Mouse (Mus musculus): ENCODE results near the gene Nlrc3.
"Not testable (repeated sequence)": the region's sequence is repeated elsewhere in the genome, so short reads cannot be mapped to it uniquely, and the experiment has no call there.

Nlrc3 gene

GRCm38 (mm10) chr16:3976251-3976671 is at the start of gene Nlrc3:
Gene Nlrc3, minus strand, starts transcription at chr16:3976632.
- DNase-seq (ENCODE audit: low read depth, low spot score), result no peak

- DNase-seq (ENCODE audit: low read depth, low spot score), result no peak
Observed at GRCm38 (mm10) chr16:4022719-4023118, 46.3 kb upstream of the Nlrc3 start.

- no peak for DNase-seq (ENCODE audit: low read depth, low spot score)
Observed at GRCm38 (mm10) chr16:4021241-4021640, 44.8 kb upstream of the Nlrc3 start.

GRCm38 (mm10) chr16:4017466-4017865 is 41.0 kb upstream of the Nlrc3 start:
- not testable (repeated sequence) for DNase-seq (ENCODE audit: low read depth, low spot score)

- DNase-seq (ENCODE audit: low read depth, low spot score), result not testable (repeated sequence)
Observed at GRCm38 (mm10) chr16:4016786-4017185, 40.4 kb upstream of the Nlrc3 start.

GRCm38 (mm10) chr16:4014040-4014668 is 37.7 kb upstream of the Nlrc3 start:
- no peak for DNase-seq (ENCODE audit: low read depth, low spot score)

GRCm38 (mm10) chr16:4012882-4013570 is 36.6 kb upstream of the Nlrc3 start:
- DNase-seq (ENCODE audit: low read depth, low spot score), result no peak

- DNase-seq (ENCODE audit: low read depth, low spot score), result peak; percentile 92
Observed at GRCm38 (mm10) chr16:4003489-4004398, 27.3 kb upstream of the Nlrc3 start, which contains the start of gene Slx4. Gene Slx4, minus strand, starts transcription at chr16:4003770.

- no peak for DNase-seq (ENCODE audit: low read depth, low spot score)
Observed at GRCm38 (mm10) chr16:3988410-3988809, 12.0 kb upstream of the Nlrc3 start.

GRCm38 (mm10) chr16:3983146-3983700 is 6.8 kb upstream of the Nlrc3 start:
- DNase-seq (ENCODE audit: low read depth, low spot score), result no peak

GRCm38 (mm10) chr16:3982173-3982572 is 5.7 kb upstream of the Nlrc3 start:
- no peak for DNase-seq (ENCODE audit: low read depth, low spot score)

GRCm38 (mm10) chr16:3976712-3977111 is 280 bp upstream of the Nlrc3 start:
- DNase-seq (ENCODE audit: low read depth, low spot score), result no peak

GRCm38 (mm10) chr16:3975658-3976057 is 774 bp downstream of the Nlrc3 start:
- no peak for DNase-seq (ENCODE audit: low read depth, low spot score)

GRCm38 (mm10) chr16:3974456-3974855 is 2.0 kb downstream of the Nlrc3 start:
- not testable (repeated sequence) for DNase-seq (ENCODE audit: low read depth, low spot score)

GRCm38 (mm10) chr16:3965534-3965933 is 10.9 kb downstream of the Nlrc3 start:
- DNase-seq (ENCODE audit: low read depth, low spot score), result no peak

GRCm38 (mm10) chr16:3964990-3965389 is 11.4 kb downstream of the Nlrc3 start:
- no peak for DNase-seq (ENCODE audit: low read depth, low spot score)

- no peak for DNase-seq (ENCODE audit: low read depth, low spot score)
Observed at GRCm38 (mm10) chr16:3959261-3959660, 17.2 kb downstream of the Nlrc3 start.

GRCm38 (mm10) chr16:3956369-3956768 is 20.1 kb downstream of the Nlrc3 start:
- DNase-seq (ENCODE audit: low read depth, low spot score), result no peak

- no peak for DNase-seq (ENCODE audit: low read depth, low spot score)
Observed at GRCm38 (mm10) chr16:3951141-3951540, 25.3 kb downstream of the Nlrc3 start.

GRCm38 (mm10) chr16:3934701-3935100 is 41.7 kb downstream of the Nlrc3 start:
- no peak for DNase-seq (ENCODE audit: low read depth, low spot score)

- DNase-seq (ENCODE audit: low read depth, low spot score), result no peak
Observed at GRCm38 (mm10) chr16:3934091-3934490, 42.3 kb downstream of the Nlrc3 start.

GRCm38 (mm10) chr16:3933536-3933935 is 42.9 kb downstream of the Nlrc3 start:
- DNase-seq (ENCODE audit: low read depth, low spot score), result no peak

Data from retina, adult 2 months (tissue).